Mouse (Mus musculus) bone marrow macrophage, adult 2 months (primary cell): Measurements from ENCODE around the gene Abracl. TPM values are rescaled to one million over a fixed set of nuclear protein-coding genes. Genes with fewer than 3 reads are reported as not detected.

Experiments used
- H3K27ac ChIP-seq: 2 replicates; pipeline ENCODE4 v1.5.1; 2012; ENCODE audit warnings: low read depth, low read length; ENCODE audit not compliant: insufficient read depth
- H3K4me1 ChIP-seq: 2 replicates; pipeline ENCODE4 v1.6.1; 2012; ENCODE audit warnings: low read length; ENCODE audit not compliant: control insufficient read depth, insufficient read depth
- H3K4me3 ChIP-seq: 2 replicates; pipeline ENCODE4 v1.5.1; 2012; ENCODE audit warnings: mild to moderate bottlenecking, low read length, moderate library complexity; ENCODE audit not compliant: insufficient read depth
- CTCF ChIP-seq: IDR thresholded peaks from 2 replicates; pipeline ENCODE4 v1.5.1; 2012; ENCODE audit warnings: low read depth, mild to moderate bottlenecking, low read length, moderate library complexity
- POLR2A ChIP-seq: IDR thresholded peaks from 2 replicates; pipeline ENCODE4 v1.6.1; 2012; ENCODE audit warnings: mild to moderate bottlenecking, low read depth, low read length, borderline replicate concordance
- polyA plus RNA-seq: library from polyadenylated mRNA; stranded (reverse); fragments of >200 nt; gene quantifications from 2 replicates; pipeline ENCODE4 v1.2.4, GENCODE M21; 2012; ENCODE audit not compliant: missing spikeins, insufficient read depth, insufficient read length

Gene Abracl
- polyA plus RNA-seq, 1 experiment: 107 TPM

- no peak overlapping the region for H3K4me3 ChIP-seq
- TF ChIP-seq CTCF: no peak
- TF ChIP-seq POLR2A: no peak
- H3K27ac ChIP-seq: no peak overlapping the region
- peaks cover 2% of the 10 kb centered on the region; the same call in 1 of the 2 replicates for H3K4me1 ChIP-seq
Observed at GRCm38 (mm10) chr10:18003966-18004637, 19.0 kb downstream of the Abracl start.

- Histone ChIP-seq H3K27ac (no peak overlapping the region), H3K4me1 (peaks cover 5% of the 10 kb centered on the region), H3K4me3 (no peak overlapping the region)
- no peak for TF ChIP-seq CTCF
- TF ChIP-seq POLR2A: no peak
Observed at GRCm38 (mm10) chr10:17990576-17990975, 32.5 kb downstream of the Abracl start.

- H3K4me3 ChIP-seq: peak overlapping the region; percentile 60
- H3K27ac ChIP-seq: no peak overlapping the region
- peaks cover 5% of the 10 kb centered on the region for H3K4me1 ChIP-seq
- no peak for TF ChIP-seq CTCF
- no peak for TF ChIP-seq POLR2A
Observed at GRCm38 (mm10) chr10:17989136-17989535, 34.0 kb downstream of the Abracl start.

GRCm38 (mm10) chr10:17987823-17988423, 35.2 kb downstream of the Abracl start:
- H3K27ac ChIP-seq: no peak overlapping the region
- H3K4me3 ChIP-seq: no peak overlapping the region
- peaks cover 5% of the 10 kb centered on the region for H3K4me1 ChIP-seq
- no peak for TF ChIP-seq CTCF

GRCm38 (mm10) chr10:17983313-17983712, 39.8 kb downstream of the Abracl start:
- TF ChIP-seq POLR2A: no peak
- no peak for TF ChIP-seq CTCF
- Histone ChIP-seq H3K4me1 (no peaks in the 10 kb centered on the region), H3K27ac (no peak overlapping the region), H3K4me3 (no peak overlapping the region)

- H3K27ac ChIP-seq: no peak overlapping the region
- no peaks in the 10 kb centered on the region for H3K4me1 ChIP-seq
- no peak overlapping the region for H3K4me3 ChIP-seq
- no peak for TF ChIP-seq POLR2A
Observed at GRCm38 (mm10) chr10:17966090-17966489, 57.0 kb downstream of the Abracl start.

Other genes with a start within 250 kb of the Abracl start
- 0.72 and 0.82 TPM in 2 replicates for gene Txlnb, start 227.1 kb downstream of the Abracl start, polyA plus RNA-seq
- gene Heca, start 75.2 kb downstream of the Abracl start, polyA plus RNA-seq: 29.6 and 31.7 TPM in 2 replicates
- 23.1 and 27.2 TPM in 2 replicates for gene Reps1, start 32.6 kb upstream of the Abracl start, polyA plus RNA-seq
- gene Ect2l, start 187.6 kb upstream of the Abracl start, polyA plus RNA-seq: not detected in 2 replicates
- 15.7 and 18.7 TPM in 2 replicates for gene Ccdc28a, start 211.7 kb upstream of the Abracl start, polyA plus RNA-seq